Mouse (Mus musculus): ENCODE data around the gene 9230102O04Rik. TPM values are rescaled to one million over a fixed set of nuclear protein-coding genes. Genes with fewer than 3 reads are reported as not detected.

The 9230102O04Rik gene
- polyA plus RNA-seq, 1 experiment from 2014 or later: 4.0 TPM

- Histone ChIP-seq H3K4me2 (ENCODE audit: low read length) (peak overlapping the region; percentile 68), H3K27ac (ENCODE audit: low read length) (peak overlapping the region; percentile 85), H3K27me3 (ENCODE audit: control insufficient read depth, insufficient read depth, low read depth, low read length) (peaks cover 18% of the 10 kb centered on the region), H3K36me3 (ENCODE audit: control insufficient read depth, insufficient read depth, low read length) (no peaks in the 10 kb centered on the region), H3K4me1 (ENCODE audit: control insufficient read depth, insufficient read depth, low read length) (peaks cover 13% of the 10 kb centered on the region; the same call in 1 of the 2 replicates), H3K9me3 (replicated peaks; ENCODE audit: control insufficient read depth, low read length, poor library complexity, severe bottlenecking) (no peaks in the 10 kb centered on the region), H3K4me3 (ENCODE audit: low read depth, low read length) (peak overlapping the region; percentile 47), H3K9ac (ENCODE audit: low read depth, low read length) (peak overlapping the region; percentile 61)
- peak; percentile 34 for ATAC-seq
- 1% methylated on average over 13 of the region's 13 CpGs for WGBS
Observed at GRCm38 (mm10) chr2:9881611-9882023, 7.7 kb downstream of the 9230102O04Rik start.

GRCm38 (mm10) chr2:9881051-9881591, 8.2 kb downstream of the 9230102O04Rik start, which contains the start of gene 4930412O13Rik:
Gene 4930412O13Rik (plus strand): TSS chr2:9881252.
- Histone ChIP-seq H3K4me2 (ENCODE audit: low read length) (peak within 1 kb of the TSS; percentile 68), H3K36me3 (ENCODE audit: control insufficient read depth, insufficient read depth, low read length) (no peaks in the 10 kb centered on the region), H3K27me3 (ENCODE audit: control insufficient read depth, insufficient read depth, low read depth, low read length) (peaks cover 15% of the 10 kb centered on the region), H3K4me1 (ENCODE audit: control insufficient read depth, insufficient read depth, low read length) (peaks cover 13% of the 10 kb centered on the region; the same call in 1 of the 2 replicates), H3K4me3 (ENCODE audit: low read depth, low read length) (peak within 1 kb of the TSS; percentile 47), H3K9me3 (replicated peaks; ENCODE audit: control insufficient read depth, low read length, poor library complexity, severe bottlenecking) (no peaks in the 10 kb centered on the region), H3K27ac (ENCODE audit: low read length) (peak within 1 kb of the TSS; percentile 85), H3K9ac (ENCODE audit: low read depth, low read length) (peak within 1 kb of the TSS; percentile 61)
- 1% methylated on average over 33 of the region's 35 CpGs for WGBS
- no peak for ATAC-seq

- H3K4me2 ChIP-seq (ENCODE audit: low read length): peak overlapping the region; percentile 68
- no peaks in the 10 kb centered on the region for H3K36me3 ChIP-seq (ENCODE audit: control insufficient read depth, insufficient read depth, low read length)
- H3K4me1 ChIP-seq (ENCODE audit: control insufficient read depth, insufficient read depth, low read length): peaks cover 13% of the 10 kb centered on the region; the same call in 1 of the 2 replicates
- peak overlapping the region; percentile 47 for H3K4me3 ChIP-seq (ENCODE audit: low read depth, low read length)
- 4% methylated on average over 11 of the region's 11 CpGs for WGBS
- ATAC-seq: no peak
- peaks cover 12% of the 10 kb centered on the region for H3K27me3 ChIP-seq (ENCODE audit: control insufficient read depth, insufficient read depth, low read depth, low read length)
- no peaks in the 10 kb centered on the region for H3K9me3 ChIP-seq (replicated peaks; ENCODE audit: control insufficient read depth, low read length, poor library complexity, severe bottlenecking)
- no peak overlapping the region for H3K9ac ChIP-seq (ENCODE audit: low read depth, low read length)
- H3K27ac ChIP-seq (ENCODE audit: low read length): peak overlapping the region; percentile 85
Observed at GRCm38 (mm10) chr2:9880271-9880670, 9.1 kb downstream of the 9230102O04Rik start.

DNA sequence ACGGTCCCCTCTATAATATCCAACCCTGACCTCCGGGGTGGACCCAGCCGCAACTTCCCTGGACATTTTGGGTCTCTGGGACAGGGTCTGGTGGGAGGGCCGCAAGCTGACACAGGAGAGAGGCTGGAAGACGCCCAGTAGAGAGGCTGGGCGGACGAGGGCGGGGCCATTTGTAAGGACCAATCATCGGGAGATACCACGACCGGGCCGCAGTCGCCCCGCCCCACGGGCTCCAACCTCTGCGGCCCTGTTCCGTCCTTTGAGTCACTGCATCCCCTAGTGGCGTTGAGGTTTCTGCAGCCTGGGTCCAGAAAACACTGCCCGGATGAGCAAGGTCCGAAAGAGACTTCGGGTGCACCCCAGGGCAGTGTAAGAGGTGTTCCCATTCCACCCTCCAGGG, 9.8 kb downstream of the 9230102O04Rik start:
- Histone ChIP-seq H3K4me2 (ENCODE audit: low read length) (peak overlapping the region; percentile 68), H3K36me3 (ENCODE audit: control insufficient read depth, insufficient read depth, low read length) (no peaks in the 10 kb centered on the region), H3K4me3 (ENCODE audit: low read depth, low read length) (peak overlapping the region; percentile 47), H3K4me1 (ENCODE audit: control insufficient read depth, insufficient read depth, low read length) (peaks cover 16% of the 10 kb centered on the region; the same call in 1 of the 2 replicates), H3K27ac (ENCODE audit: low read length) (peak overlapping the region; percentile 81), H3K9me3 (replicated peaks; ENCODE audit: control insufficient read depth, low read length, poor library complexity, severe bottlenecking) (no peaks in the 10 kb centered on the region), H3K9ac (ENCODE audit: low read depth, low read length) (0 out of 2 replicates have a peak overlapping the region, but pooled peaks have one; percentile 38), H3K27me3 (ENCODE audit: control insufficient read depth, insufficient read depth, low read depth, low read length) (peaks cover 13% of the 10 kb centered on the region)
- WGBS: 0% methylated on average over 21 of the region's 21 CpGs
- ATAC-seq: peak; percentile 90

GRCm38 (mm10) chr2:9879092-9879491, 10.2 kb downstream of the 9230102O04Rik start:
- peaks cover 17% of the 10 kb centered on the region; the same call in 1 of the 2 replicates for H3K4me1 ChIP-seq (ENCODE audit: control insufficient read depth, insufficient read depth, low read length)
- peaks cover 13% of the 10 kb centered on the region for H3K27me3 ChIP-seq (ENCODE audit: control insufficient read depth, insufficient read depth, low read depth, low read length)
- no peaks in the 10 kb centered on the region for H3K36me3 ChIP-seq (ENCODE audit: control insufficient read depth, insufficient read depth, low read length)
- no peaks in the 10 kb centered on the region for H3K9me3 ChIP-seq (replicated peaks; ENCODE audit: control insufficient read depth, low read length, poor library complexity, severe bottlenecking)
- H3K4me2 ChIP-seq (ENCODE audit: low read length): peak overlapping the region; percentile 68
- peak overlapping the region; percentile 47 for H3K4me3 ChIP-seq (ENCODE audit: low read depth, low read length)
- 0 out of 2 replicates have a peak overlapping the region, but pooled peaks have one; percentile 38 for H3K9ac ChIP-seq (ENCODE audit: low read depth, low read length)
- ATAC-seq: peak; percentile 2; the same call in 1 of the 2 replicates
- peak overlapping the region; percentile 81 for H3K27ac ChIP-seq (ENCODE audit: low read length)
- under 1% methylated on average over 22 of the region's 22 CpGs for WGBS

GRCm38 (mm10) chr2:9878564-9879081, 10.7 kb downstream of the 9230102O04Rik start:
- Histone ChIP-seq H3K4me1 (ENCODE audit: control insufficient read depth, insufficient read depth, low read length) (peaks cover 17% of the 10 kb centered on the region; the same call in 1 of the 2 replicates), H3K27ac (ENCODE audit: low read length) (peak overlapping the region; percentile 81), H3K9ac (ENCODE audit: low read depth, low read length) (peak overlapping the region; percentile 67), H3K36me3 (ENCODE audit: control insufficient read depth, insufficient read depth, low read length) (no peaks in the 10 kb centered on the region), H3K4me3 (ENCODE audit: low read depth, low read length) (peak overlapping the region; percentile 47), H3K4me2 (ENCODE audit: low read length) (peak overlapping the region; percentile 68), H3K27me3 (ENCODE audit: control insufficient read depth, insufficient read depth, low read depth, low read length) (peaks cover 15% of the 10 kb centered on the region), H3K9me3 (replicated peaks; ENCODE audit: control insufficient read depth, low read length, poor library complexity, severe bottlenecking) (no peaks in the 10 kb centered on the region)
- under 1% methylated on average over 31 of the region's 33 CpGs for WGBS
- peak; percentile 27; the same call in 1 of the 2 replicates for ATAC-seq

DNA sequence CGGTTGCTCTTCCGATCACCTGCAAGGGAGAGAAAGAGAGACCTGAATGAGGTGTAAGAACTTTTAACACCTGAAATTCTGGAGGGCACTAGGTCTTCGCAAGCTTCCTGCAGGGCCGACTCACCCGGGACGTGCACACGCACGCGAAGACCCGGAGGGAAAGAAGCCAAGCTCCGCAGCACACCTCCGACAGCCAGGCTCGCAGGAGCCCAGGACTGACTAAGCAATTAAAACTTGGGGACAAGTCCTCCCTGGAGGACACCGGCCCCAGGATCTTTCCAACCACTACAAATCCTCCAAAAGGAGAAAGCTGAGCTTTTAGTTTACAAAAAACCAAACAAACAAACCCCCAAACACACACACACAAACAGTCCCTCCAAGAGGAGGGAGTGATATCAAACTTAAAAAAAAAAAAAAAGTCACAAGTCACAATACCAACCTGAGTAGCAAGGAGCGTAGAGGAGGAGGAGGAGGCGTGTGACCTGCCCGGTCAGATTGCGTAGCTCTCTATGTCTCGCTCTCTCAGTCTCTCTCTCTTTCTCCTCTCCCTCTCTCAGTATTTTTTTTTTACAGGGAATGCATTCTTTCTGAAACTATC, 11.3 kb downstream of the 9230102O04Rik start:
- no peaks in the 10 kb centered on the region for H3K9me3 ChIP-seq (replicated peaks; ENCODE audit: control insufficient read depth, low read length, poor library complexity, severe bottlenecking)
- no peak for ATAC-seq
- peak overlapping the region; percentile 47 for H3K4me3 ChIP-seq (ENCODE audit: low read depth, low read length)
- WGBS: under 1% methylated on average over 19 of the region's 19 CpGs
- peak overlapping the region; percentile 67 for H3K9ac ChIP-seq (ENCODE audit: low read depth, low read length)
- H3K27me3 ChIP-seq (ENCODE audit: control insufficient read depth, insufficient read depth, low read depth, low read length): peaks cover 18% of the 10 kb centered on the region
- peak overlapping the region; percentile 68 for H3K4me2 ChIP-seq (ENCODE audit: low read length)
- H3K36me3 ChIP-seq (ENCODE audit: control insufficient read depth, insufficient read depth, low read length): no peaks in the 10 kb centered on the region
- H3K27ac ChIP-seq (ENCODE audit: low read length): peak overlapping the region; percentile 81
- H3K4me1 ChIP-seq (ENCODE audit: control insufficient read depth, insufficient read depth, low read length): peaks cover 17% of the 10 kb centered on the region; the same call in 1 of the 2 replicates

- no peaks in the 10 kb centered on the region for H3K9me3 ChIP-seq (replicated peaks; ENCODE audit: control insufficient read depth, low read length, poor library complexity, severe bottlenecking)
- peak overlapping the region; percentile 68 for H3K4me2 ChIP-seq (ENCODE audit: low read length)
- WGBS: under 1% methylated on average over 35 of the region's 35 CpGs
- H3K4me3 ChIP-seq (ENCODE audit: low read depth, low read length): peak overlapping the region; percentile 47
- peaks cover 21% of the 10 kb centered on the region for H3K27me3 ChIP-seq (ENCODE audit: control insufficient read depth, insufficient read depth, low read depth, low read length)
- ATAC-seq: no peak
- no peaks in the 10 kb centered on the region for H3K36me3 ChIP-seq (ENCODE audit: control insufficient read depth, insufficient read depth, low read length)
- H3K4me1 ChIP-seq (ENCODE audit: control insufficient read depth, insufficient read depth, low read length): peaks cover 15% of the 10 kb centered on the region; the same call in 1 of the 2 replicates
- H3K27ac ChIP-seq (ENCODE audit: low read length): peak overlapping the region; percentile 81
- H3K9ac ChIP-seq (ENCODE audit: low read depth, low read length): peak overlapping the region; percentile 67
Observed at GRCm38 (mm10) chr2:9877326-9877690, 12.0 kb downstream of the 9230102O04Rik start.

Measured in midbrain, embryonic 16.5 days (tissue).